ENCODE assay signal across 14 mouse cellular contexts in genomic region chr1:190274911-190275310, GRCm38 (mm10).
DNase-seq lines count a peak whose midpoint lies in the region.
"Had no signal": no experiment of that assay in that cellular context is flagged by ENCODE, and none has a peak within 500 bp of the region (broad histone marks: within the 10 kb centered on the region; RNA-seq: fewer than 3 reads in every experiment).

No protein-coding gene starts in this region.

- DNase-seq in cerebellum, postnatal 14 days = peak; percentile 19 to 33
- DNase-seq in cerebellum, adult 11-12 months = no peak
- DNase-seq in brain, adult 2 months (ENCODE audit: low read depth, low spot score) = peak; percentile 12
- peak; percentile 13 to 34 for DNase-seq in layer of hippocampus, adult 8-10 months (ENCODE audit: low spot score in 2 of 2)
- peak; percentile 46 to 61 for DNase-seq in layer of hippocampus, postnatal 14 days (ENCODE audit: low spot score in 2 of 2)
- no peak for DNase-seq in kidney, adult 18-20 months
- no peak for DNase-seq in testis, postnatal 10 days (ENCODE audit: low spot score)
- no peak for DNase-seq in urinary bladder, postnatal 14 days (ENCODE audit: low spot score)
- DNase-seq: adrenal gland, adult 8-10 months; adrenal gland, postnatal 25 days; cerebellum, adult 2 months; gastrocnemius, postnatal 10 days; gastrocnemius, postnatal 36 days; heart, adult 2 months had no signal

Comparison
In these comparisons a context has a peak if more than half of its experiments do, and no peak if none do; other contexts are left out.
1. DNase-seq: peak in cerebellum, postnatal 14 days (2 of 2), brain, adult 2 months (single experiment), layer of hippocampus, adult 8-10 months (2 of 2) and layer of hippocampus, postnatal 14 days (2 of 2); none in cerebellum, adult 11-12 months (single experiment), kidney, adult 18-20 months (single experiment), testis, postnatal 10 days (single experiment) and urinary bladder, postnatal 14 days (single experiment).